Mouse (Mus musculus) ES-E14 (cell line): ENCODE measurements around the gene Actrt2.

Experiments
- ZC3H11A ChIP-seq: IDR thresholded peaks from 2 replicates; pipeline ENCODE4 v1.6.1; 2012; ENCODE audit warnings: low read depth, mild to moderate bottlenecking, inconsistent platforms, low read length, borderline replicate concordance
- ZNF384 ChIP-seq: IDR thresholded peaks from 2 replicates; pipeline ENCODE4 v1.6.1; 2012; ENCODE audit warnings: low read depth, low read length, inconsistent platforms

GRCm38 (mm10) chr4:154662681-154663215, 4.9 kb downstream of the Actrt2 start:
- TF ChIP-seq ZNF384 = no peak
- no peak for TF ChIP-seq ZC3H11A
